Mouse (Mus musculus): ENCODE data around the gene Nlk.

The Nlk gene

DNA sequence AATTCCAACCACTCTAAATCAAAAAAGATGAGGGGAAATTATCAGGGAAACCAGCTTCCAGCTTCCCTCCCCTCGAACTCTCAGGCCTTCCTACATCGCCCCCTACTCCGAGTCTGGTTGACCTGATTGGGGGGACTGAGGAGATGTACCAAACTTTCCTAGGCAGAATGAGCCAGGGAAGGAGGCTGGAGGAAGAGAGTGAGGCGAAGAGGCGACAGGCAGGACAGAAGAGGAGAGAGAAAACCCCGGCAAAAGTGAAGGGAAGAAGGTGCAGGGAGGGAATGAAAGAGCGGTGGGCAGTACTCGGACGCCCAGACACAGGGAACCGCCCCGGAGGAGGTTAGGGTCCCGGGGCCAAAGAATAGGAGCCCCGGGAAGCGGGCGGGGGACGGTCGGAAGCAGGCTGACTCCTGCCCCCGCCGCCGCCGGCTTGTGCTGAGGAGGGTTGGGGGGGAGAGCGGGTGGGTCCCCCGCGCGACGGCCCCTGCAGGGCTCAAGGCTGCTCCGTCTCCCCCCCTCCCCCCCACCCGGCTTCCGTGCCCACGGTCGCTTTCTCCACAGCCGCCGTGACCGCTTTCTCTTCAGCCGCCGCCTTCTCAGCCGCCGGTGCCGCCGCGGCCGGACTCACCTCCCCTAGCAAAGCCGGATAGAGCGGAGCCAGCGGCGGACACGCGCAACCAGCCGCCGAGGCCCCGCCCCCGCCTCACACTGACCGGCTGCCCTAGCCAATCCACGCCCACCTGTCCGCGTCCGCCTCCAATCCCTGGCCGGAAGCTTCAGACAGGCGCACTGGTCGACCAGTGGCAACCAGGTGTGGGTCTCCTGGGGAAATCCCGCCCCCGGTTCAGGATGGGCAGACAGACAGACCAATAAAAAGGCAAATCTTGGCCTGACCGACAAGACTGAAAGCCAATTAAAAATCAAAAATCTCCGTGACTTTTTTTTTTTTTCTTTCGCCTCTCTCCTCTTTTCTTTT, at the start of gene Nlk:
Nlk (minus strand) TSS at position 597 of the 976 bp plus-strand sequence.
- DNase-seq (ENCODE audit: low read depth, low spot score): peak; percentile 100

DNA sequence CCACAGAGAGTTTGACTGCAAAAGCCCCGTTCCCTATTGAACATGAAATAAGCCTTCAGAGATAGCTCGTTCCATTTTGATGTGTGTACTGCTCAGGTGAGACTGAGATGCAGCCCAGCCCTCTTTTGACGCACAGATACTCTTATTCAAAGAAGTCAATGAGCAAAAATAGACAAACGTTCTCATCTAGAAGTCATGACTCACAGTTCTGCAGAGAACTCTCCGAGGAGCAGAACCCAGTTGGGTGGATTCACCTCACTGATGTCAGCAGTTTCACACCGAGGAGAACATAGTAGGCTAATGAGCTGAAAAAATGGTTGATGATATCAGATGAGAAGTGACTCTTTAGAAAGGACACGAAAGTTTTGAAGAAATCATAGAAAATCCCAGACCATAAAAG, 49.1 kb upstream of the Nlk start:
- no peak for DNase-seq (ENCODE audit: low read depth, low spot score)

DNA sequence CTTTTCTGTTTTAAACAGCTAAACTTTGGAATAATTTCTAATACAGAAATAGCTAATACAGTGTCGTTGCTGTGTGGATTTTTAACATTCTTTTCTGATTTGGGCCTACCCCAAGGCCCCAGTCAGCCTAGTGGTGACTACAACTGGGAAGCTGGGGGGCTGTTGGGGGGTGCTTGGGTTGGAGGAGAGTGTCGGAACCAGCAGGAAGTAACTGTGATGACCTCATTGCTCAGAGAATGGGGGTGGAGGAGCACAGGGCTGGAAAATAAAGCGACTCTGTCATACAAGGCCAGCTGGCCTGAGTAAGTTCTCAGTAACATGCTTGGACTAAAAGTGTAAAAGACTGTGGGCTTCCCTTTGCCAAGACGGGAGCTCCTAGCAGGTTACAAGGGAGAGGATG, 48.3 kb upstream of the Nlk start:
- no peak for DNase-seq (ENCODE audit: low read depth, low spot score)

DNA sequence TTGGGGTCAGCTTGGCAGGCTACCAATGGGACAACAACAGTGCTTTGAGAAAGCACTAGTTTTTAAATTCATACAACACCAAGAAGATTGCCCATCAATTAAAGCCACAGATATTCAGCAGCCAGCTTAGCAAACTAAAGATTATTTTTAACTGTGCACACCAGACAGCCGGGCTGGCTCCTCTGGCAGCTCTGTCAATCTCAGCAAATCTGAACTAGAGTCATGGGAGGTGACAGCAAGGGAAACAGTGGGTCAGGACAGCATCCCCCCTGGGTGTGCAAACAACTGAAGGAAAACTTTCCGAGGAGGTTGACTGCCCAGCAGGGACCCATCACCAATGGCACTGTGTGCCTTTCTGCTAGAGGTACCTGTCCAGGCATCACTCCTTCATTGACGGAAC, 45.3 kb upstream of the Nlk start:
- no peak for DNase-seq (ENCODE audit: low read depth, low spot score)

DNA sequence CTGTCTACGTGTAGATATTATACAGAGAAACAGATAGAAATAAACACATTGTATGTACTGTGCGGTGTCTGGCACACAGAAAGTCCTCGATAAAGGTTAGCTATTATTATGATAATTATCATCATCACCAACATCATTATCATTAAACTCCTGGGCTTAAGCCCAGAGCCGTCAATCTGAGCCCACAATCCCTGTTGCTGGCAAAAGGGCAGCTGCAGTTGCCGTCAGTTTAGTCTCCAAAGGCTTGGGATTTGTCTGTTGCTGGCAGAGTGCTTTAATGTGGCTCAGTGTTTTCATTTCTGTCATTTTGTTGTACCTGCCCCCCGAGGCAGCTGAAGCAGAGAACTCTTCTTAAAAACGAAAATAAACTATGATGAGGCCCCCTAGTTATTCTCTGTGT, 44.8 kb upstream of the Nlk start:
- no peak for DNase-seq (ENCODE audit: low read depth, low spot score)

DNA sequence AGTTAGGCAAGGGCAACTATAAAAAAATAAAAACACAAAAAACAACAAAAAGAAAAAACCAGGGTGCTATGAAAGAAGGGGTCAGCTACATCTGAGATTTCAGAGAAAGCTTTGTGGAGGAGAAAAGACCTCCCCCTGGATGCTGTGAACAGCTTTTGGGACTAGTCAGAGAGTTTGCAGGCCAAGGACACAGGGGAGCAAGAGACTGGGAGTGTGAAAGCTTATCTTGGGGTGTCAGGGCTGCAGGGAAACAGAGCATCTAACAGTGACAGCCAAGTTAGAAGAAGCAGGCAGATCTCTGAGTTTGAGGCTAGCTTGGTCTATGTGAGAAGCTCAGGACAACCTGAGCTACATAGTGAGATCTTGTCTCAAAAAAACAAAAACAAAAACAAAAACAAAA, 42.2 kb upstream of the Nlk start:
- DNase-seq (ENCODE audit: low read depth, low spot score): no peak

DNA sequence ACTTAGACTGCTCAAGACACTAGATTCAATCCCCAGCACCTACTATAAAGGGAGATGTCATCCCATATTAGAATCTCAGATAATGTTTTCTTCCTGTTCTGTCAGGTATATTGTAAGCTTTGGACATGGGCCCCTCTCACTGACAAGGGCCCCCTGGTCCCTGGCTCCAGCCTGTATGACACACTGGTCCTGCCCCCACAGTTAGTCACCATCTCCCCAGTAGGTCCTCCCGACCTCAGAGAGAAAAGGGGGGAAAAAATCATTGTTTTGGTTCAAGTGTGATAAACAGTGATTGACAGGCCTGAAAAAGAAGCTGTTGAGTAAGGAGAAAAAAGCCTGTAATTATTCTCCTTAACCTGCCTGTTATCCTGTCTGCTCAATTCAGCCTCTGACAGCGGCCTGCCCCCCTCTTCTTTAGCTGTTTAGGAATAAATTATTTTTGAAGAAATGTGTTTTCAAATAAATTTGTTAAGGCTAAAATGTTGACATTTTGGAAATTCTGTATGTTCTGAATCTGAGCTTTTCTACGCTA, 39.8 kb upstream of the Nlk start:
- DNase-seq (ENCODE audit: low read depth, low spot score): no peak

DNA sequence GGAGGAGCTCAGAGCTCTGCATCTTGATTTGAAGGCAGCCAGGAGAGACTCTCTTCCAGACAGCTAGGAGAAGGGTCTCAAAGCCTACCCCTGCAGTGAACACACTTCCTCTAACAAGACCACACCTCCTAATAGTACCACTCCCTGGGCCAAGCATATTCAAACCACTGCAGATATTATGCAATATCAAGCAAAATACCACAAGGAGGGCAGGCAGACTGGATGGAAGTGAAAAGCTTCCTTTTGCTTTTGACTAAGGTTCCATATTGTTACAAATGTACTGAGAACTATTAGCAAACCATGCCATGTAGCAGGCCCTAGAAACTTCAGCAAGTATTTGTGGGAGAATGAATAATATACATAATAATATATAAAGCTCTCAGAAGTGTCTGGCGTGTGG, 38.0 kb upstream of the Nlk start:
- no peak for DNase-seq (ENCODE audit: low read depth, low spot score)

DNA sequence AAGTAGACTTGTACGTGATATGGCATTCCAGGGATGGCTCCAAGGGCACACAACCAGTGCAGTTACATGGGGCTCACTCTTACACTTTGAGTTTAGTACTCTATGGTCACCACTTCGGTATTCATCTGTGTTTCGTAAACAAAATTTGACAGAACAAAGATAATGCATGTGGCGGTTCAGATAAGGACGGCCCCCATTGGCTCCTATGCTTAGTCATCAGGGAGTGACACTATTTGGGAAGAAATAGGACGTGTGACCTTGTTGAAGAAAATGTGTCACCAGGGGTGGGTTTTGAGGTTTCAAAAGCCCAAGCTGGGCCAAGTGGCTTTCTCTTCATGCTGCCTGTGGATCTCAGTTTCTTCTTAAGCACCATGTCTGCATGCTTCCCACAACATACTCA, 35.4 kb upstream of the Nlk start:
- no peak for DNase-seq (ENCODE audit: low read depth, low spot score)

DNA sequence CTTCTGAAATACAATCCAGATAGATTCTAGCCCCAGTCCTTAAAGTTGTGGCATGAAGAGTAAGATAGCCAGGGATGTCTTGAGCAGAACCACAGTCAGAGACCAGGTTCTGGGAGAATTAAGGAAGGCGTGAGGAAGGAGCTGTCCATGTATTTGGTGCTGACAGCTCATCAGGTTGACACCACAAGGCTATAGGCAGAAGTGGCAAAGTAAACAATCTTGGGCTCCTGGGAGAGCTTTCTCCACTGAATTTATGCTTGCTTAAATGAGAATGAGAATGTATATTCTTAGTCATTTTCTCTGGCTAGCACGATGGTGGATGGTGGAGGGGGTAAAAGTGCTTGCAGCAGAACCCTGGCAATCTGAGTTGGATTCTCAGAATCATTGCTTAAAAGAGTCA, 33.7 kb upstream of the Nlk start:
- DNase-seq (ENCODE audit: low read depth, low spot score): peak; percentile 37

DNA sequence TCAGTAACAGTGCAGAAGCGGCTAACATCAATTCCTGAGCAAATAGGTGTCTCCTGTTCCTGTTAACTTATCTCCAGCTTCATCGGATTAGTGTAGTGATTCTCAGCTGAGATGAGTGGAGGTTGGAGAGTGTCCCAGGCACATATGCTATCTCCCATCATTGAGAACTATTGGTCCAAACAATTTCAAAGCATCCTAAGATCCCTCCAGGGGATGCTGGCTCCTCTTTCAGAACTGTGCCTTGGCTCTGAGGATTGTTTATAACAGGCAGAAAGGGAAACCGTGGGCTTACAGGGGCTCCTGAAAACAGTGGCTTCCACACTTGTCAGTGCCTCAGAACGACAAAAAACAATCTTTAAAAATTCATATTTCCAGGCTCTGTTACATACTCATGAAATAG, 30.9 kb upstream of the Nlk start:
- DNase-seq (ENCODE audit: low read depth, low spot score): no peak

DNA sequence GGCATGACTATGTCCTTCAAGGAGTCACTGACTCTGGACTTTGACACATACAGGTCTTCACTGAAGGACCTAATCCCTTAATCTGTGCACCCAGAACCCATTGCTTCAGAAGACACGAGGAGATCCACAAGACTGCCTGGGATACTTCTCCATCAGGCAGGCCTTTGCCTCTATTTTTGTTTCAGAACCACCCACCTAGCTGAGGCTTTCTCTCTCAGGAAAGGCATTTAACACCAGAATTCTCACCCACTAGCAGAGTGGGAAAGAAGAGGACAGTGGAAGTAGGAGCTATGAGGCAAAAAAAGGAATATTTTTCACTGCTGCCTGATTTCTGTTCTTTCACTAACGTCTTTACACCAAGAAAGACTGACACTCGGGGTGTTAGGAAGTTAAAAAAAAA, 29.2 kb upstream of the Nlk start:
- no peak for DNase-seq (ENCODE audit: low read depth, low spot score)

DNA sequence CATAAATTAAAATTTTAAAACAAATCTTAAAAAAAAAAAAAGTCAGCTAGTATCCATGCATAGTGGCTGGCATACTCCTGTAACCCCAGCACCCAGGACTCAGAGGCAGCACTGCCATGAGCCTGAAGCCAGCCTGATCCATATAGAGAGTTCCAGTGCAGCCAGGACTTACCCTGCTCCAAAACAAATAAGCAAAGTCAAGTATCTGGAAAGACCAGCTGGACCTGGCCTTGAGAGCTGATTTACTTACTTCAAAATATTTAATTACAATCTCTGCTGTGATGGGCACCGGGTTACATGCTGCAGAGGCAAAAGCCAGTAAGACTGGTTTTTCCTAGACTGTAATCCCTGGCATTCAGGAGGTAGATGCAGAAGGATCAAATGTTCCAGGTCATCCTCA, 27.6 kb upstream of the Nlk start:
- no peak for DNase-seq (ENCODE audit: low read depth, low spot score)

DNA sequence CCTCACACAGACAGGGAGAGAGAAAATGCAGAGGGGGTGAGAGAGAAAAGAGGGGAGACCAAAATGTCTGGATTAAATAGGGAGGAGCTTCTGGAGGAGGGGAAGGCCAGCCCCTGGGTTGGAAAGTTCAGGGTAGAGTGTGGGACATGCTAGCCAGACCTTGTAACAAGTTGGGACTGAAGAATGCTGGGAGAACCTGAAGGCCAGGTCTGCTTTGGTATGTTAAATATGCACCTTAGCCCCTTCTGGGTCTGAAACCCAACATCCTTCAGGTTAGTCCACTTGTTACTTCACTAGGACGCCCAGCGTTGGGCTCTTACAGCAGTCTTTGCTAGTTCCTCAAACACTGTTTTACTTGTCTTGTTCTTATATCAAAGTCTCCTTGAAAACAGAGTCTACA, 24.2 kb upstream of the Nlk start:
- no peak for DNase-seq (ENCODE audit: low read depth, low spot score)

DNA sequence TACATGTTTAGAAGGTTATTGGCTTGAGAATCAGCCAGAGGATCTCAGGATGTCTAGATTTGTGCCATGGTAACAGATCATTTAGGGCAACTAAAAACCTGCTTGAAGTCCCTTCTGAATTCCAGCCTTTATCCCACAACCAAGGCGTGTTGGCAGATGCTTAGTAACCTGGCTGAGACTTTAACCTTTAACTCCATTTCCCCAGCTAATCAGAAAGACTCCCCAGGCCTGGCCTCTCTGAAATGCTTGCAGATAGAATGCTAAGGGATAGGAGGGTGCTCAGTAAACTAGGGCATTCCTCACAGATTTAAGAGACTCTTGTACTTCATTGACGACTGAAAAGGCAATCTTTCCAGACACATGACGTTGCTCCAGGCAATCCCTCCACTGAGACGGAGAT, 20.5 kb upstream of the Nlk start:
- DNase-seq (ENCODE audit: low read depth, low spot score): no peak

DNA sequence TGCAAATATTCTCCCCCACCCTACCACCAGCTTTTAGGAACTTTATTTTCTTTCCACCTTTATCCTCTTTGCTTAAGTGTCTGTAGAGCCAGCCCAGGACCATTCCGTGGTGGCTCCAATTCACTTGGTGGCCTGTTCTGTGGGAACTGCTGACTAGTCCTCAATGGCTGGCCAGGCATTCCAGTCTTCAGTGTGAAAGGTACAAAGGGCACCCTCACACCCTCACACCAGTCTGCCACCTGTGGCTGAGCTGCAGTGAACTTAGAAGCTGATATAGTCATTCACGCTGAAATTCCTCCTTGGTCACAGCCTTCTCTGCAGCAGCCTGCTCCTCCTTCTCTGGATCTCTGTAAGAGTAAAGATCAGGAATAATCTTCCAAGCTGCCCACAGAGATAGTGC, 11.5 kb upstream of the Nlk start:
- no peak for DNase-seq (ENCODE audit: low read depth, low spot score)

DNA sequence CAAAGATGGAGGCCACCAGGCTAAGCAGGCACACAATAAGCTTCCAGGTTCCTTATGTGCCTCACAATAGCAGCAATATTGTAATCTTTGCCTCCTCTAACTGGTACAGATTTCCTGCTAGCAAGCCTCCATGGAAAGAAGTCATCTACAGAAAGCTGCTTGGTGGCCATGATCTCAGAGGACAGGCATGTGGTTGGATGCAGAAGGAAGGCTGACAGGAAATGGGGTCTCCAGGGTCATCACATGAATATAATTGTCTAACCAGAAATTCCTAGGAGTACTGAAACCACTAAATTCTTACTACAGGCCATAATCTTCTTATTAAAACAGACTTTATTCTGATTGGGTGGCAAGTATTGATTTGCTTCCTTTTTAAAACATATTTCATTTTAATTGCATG, 8.9 kb upstream of the Nlk start:
- DNase-seq (ENCODE audit: low read depth, low spot score): no peak

DNA sequence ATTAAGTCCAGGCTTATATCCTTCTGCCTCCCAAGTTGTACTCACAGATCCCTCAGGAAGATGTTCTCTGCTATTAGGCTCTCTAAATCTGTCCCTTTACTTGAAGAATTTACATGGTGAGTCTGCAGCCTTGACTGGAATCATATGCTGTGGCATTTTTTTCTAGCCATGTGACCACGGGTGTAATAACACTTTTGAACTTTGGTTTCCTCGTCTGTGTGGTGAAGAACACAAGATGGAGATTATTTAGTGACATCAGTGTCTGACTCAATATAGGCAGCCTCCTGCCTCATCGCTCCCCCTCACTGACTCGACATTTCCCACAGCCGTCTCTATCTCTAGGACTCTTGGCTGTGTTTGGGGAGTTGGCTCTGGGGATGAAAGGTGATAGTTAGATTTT, 5.9 kb upstream of the Nlk start:
- no peak for DNase-seq (ENCODE audit: low read depth, low spot score)

DNA sequence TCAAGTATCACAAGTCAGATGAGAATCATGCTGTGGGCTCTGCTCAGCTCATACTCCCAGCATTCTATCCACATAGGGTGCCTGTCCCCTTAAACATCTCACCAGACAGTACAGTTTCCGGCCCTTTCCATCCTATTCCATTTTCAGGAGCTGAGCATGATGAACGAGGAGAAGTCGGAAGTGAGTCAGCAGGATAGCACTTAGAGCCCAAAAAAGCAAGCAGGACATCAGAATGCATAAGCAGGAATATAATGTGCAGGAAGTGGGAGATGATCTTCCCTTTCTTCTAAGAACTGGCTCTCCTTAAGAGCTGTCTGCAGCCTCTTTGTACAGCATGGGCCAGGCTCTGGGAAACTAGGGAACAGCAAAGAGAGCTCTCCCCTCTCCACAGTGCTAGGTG, 5.1 kb upstream of the Nlk start:
- peak; percentile 34 for DNase-seq (ENCODE audit: low read depth, low spot score)

DNA sequence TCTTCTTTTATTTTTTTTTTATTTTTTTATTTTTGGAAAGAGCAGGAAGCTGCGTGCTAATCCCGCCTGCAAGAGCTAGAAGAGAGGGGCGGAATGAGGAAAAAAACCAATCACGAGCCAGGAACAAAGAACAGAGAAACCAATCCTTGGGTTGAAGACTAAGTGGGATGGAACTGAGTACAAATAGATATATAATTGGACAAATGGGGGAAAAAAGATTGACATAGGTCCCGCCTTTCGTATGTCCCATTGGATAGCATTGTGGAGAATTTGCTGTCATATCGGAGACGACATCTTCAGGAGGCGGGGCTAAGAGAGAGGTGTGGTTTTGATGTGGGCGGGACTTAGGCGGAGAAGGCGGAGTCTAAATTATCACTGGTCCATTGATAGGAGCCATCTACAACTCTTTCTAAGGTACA, 589 bp upstream of the Nlk start:
- peak; percentile 97 for DNase-seq (ENCODE audit: low read depth, low spot score)

DNA sequence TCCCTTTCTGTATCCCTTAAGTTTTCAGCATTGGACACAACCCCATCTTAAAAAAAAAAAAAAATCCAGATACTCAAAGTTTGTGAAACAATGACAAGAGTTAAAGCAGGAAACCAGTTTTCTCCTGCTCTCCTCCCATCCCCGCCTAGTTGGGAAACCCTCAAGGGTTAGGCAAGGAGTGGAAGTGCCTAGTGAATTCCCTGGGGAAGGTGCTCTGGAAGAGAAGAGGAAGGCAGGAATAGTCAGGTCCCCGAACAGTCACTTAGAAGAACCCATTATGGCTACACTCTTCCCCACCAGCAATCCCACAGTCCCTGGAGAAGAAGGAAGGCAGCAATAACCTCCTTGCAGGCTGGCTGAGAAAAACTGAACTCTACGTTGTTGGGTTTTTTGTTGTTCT, 2.9 kb downstream of the Nlk start:
- DNase-seq (ENCODE audit: low read depth, low spot score): no peak

DNA sequence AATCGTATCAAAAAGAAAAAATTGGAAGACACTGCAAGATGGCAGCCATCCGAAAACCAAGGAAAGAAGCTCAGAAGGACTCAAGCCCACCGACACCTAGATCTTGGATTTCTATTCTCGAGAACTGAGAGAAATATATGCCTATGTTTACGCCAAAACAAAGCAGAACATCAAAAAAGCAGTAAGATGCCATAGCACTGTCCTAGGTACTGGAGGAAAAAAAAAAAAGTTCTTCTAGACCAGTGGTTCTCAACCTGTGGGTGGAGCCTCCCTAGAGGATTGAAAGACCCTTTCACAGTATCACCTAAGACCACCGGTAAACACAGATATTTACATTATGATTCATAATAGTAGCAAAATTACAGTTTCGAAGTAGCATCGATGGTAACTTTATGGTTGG, 3.9 kb downstream of the Nlk start:
- DNase-seq (ENCODE audit: low read depth, low spot score): peak; percentile 12

DNA sequence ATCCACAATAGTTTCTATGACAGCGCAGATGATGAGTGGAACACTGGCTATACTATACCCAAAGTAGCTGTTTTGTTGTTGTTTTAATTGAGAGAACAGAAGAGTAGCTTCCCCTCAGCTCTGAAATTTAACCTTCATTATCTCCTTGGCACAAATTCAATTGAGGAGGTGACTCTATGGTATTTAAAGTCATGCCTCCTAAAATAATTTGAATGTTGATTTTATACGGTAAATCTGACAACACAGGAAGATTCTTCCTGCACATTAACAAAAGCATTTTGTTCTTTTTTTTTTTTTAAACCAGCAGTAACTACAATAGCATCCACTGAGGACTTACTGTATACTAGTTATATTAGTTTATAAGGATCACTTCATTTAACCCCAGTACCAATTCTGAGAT, 6.0 kb downstream of the Nlk start:
- no peak for DNase-seq (ENCODE audit: low read depth, low spot score)

DNA sequence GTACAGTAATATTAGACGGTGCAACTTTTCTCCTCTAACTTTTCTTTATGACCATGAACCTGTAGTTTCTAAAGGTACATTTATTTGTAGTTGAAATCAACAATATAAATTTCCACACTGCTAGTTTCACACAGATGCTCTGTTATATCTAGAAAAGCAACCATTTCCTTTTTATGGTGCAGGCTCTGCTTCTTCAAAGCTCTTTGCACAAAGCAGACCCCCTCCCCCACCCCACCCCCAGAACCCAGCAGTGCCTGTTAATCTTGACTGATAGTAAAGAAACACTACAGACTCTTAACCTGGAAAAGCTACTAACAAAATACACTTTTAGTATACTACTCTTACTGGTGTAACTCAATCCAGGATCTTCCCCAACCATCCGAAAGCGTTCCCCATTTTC, 6.6 kb downstream of the Nlk start:
- DNase-seq (ENCODE audit: low read depth, low spot score): no peak
